Mouse (Mus musculus) spleen, adult 2 months (tissue): Measurements from ENCODE around the gene Macrod2.

ENCODE experiments used
- CTCF ChIP-seq: fragments of 200-500 bp; IDR thresholded peaks from 2 replicates; pipeline ENCODE4 v1.5.1; 2011; ENCODE audit warnings: mild to moderate bottlenecking, inconsistent platforms; ENCODE audit not compliant: insufficient read depth, insufficient read length, insufficient replicate concordance; ENCODE audit errors: extremely low read depth
- POLR2A ChIP-seq: fragments of 200-500 bp; IDR thresholded peaks from 2 replicates; pipeline ENCODE4 v1.6.1; 2011; ENCODE audit warnings: low read depth, low read length, inconsistent platforms

GRCm38 (mm10) chr2:141876958-141877357 is 1481.8 kb downstream of the Macrod2 start:
- TF ChIP-seq CTCF (no peak), POLR2A (no peak)
